Mouse (Mus musculus) C2C12 (cell line): ENCODE results near the gene Capzb.

ENCODE experiments used
- CTCF ChIP-seq: IDR thresholded peaks from one replicate; pipeline ENCODE4 v1.5.1; 2011; ENCODE audit not compliant: control insufficient read depth, insufficient read depth, insufficient read length
- MYOD1 ChIP-seq: IDR thresholded peaks from one replicate; pipeline ENCODE4 v1.6.1; 2011; ENCODE audit warnings: low read depth; ENCODE audit not compliant: control insufficient read depth, insufficient read length
- MYOG ChIP-seq: IDR thresholded peaks from one replicate; pipeline ENCODE4 v1.6.1; 2011; ENCODE audit not compliant: control insufficient read depth, insufficient read length; ENCODE audit errors: extremely low read depth

GRCm38 (mm10) chr4:139164082-139164481 is 28.6 kb upstream of the Capzb start:
- TF ChIP-seq CTCF (no peak), MYOD1 (no peak), MYOG (no peak)
